Mouse (Mus musculus): ENCODE measurements around the gene Sipa1l3. TPM values are rescaled to one million over a fixed set of nuclear protein-coding genes. Genes with fewer than 3 reads are reported as not detected.
A peak's percentile ranks its signal among the peaks of the same experiment; 100 is the strongest.

The Sipa1l3 gene
- total and polyA plus RNA-seq, 2 experiments from 2014 or later, result 19.7 to 110 TPM

GRCm38 (mm10) chr7:29521365-29521764, 2.9 kb upstream of the Sipa1l3 start:
- H3K9me3 ChIP-seq (ENCODE audit: low read length), result no peaks in the 10 kb centered on the region
- ATAC-seq (no peak), DNase-seq (ENCODE audit: low spot score) (no peak)
- no peaks in the 10 kb centered on the region for H3K27me3 ChIP-seq (ENCODE audit: insufficient read depth, low read length)
- WGBS, result 68% methylated on average over 5 of the region's 5 CpGs
- H3K27ac ChIP-seq, result no peak overlapping the region
- no peak overlapping the region for H3K4me3 ChIP-seq (ENCODE audit: low read length)
- TF ChIP-seq CTCF (IDR thresholded peaks at IDR 0.05; ENCODE audit: low read depth), result 0 out of 2 replicates have a peak, but pooled peaks have one; percentile 10
- H3K4me1 ChIP-seq (ENCODE audit: insufficient read depth, low read length), result peaks cover 10% of the 10 kb centered on the region
- H3K9ac ChIP-seq (replicated peaks; ENCODE audit: low read length), result no peak overlapping the region
- no peaks in the 10 kb centered on the region for H3K36me3 ChIP-seq (ENCODE audit: insufficient read depth, low read length)
- no peak overlapping the region for H3K4me2 ChIP-seq (ENCODE audit: low read depth, low read length)

DNA sequence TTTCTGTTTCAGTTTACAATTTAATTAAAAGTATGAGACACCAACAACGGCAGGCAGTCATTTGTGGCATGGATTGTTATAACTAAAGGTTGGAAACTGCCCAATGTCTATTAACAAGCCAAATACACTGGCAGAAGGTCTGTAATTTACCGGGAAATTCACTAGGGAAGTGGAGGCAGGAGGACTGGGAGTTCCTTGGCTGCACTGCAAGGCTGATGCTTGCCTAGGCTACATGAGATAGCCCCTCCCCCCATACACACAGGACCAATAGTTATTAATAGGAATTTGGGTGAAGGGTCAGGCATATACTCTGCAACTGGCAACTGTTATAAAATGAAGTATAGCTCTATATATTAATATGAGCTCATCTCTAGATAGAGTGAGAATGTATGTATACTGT, 2.4 kb upstream of the Sipa1l3 start:
- H3K4me3 ChIP-seq (ENCODE audit: low read length), result no peak overlapping the region
- H3K4me1 ChIP-seq (ENCODE audit: insufficient read depth, low read length), result peaks cover 11% of the 10 kb centered on the region
- H3K4me2 ChIP-seq (ENCODE audit: low read depth, low read length), result no peak overlapping the region
- 35% methylated on average over 2 of the region's 2 CpGs for WGBS
- no peak overlapping the region for H3K27ac ChIP-seq
- DNase-seq (ENCODE audit: low spot score) (peak; percentile 26), ATAC-seq (no peak)
- TF ChIP-seq CTCF (IDR thresholded peaks at IDR 0.05; ENCODE audit: low read depth), result no peak
- H3K9ac ChIP-seq (replicated peaks; ENCODE audit: low read length), result no peak overlapping the region
- no peaks in the 10 kb centered on the region for H3K27me3 ChIP-seq (ENCODE audit: insufficient read depth, low read length)
- H3K9me3 ChIP-seq (ENCODE audit: low read length), result no peaks in the 10 kb centered on the region
- no peaks in the 10 kb centered on the region for H3K36me3 ChIP-seq (ENCODE audit: insufficient read depth, low read length)

DNA sequence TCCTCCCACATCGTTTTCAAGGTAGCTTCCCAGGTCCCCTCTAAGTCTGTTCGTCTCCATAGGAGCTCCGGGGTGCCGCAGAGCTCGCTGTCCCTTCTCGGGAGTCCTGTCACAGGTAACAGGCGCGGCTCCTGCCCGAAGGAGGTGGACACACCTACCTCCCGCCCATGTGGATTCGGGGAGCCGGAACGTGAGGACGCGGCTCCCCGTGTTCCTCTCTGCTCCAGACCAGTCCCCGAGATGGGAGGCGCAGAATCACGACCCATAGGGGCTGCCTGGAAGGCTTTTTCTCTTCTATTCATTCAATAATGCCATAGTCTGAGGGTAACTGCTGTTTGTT, 740 bp upstream of the Sipa1l3 start:
- DNase-seq (ENCODE audit: low spot score), result no peak
- no peak for TF ChIP-seq CTCF (IDR thresholded peaks at IDR 0.05; ENCODE audit: low read depth)

GRCm38 (mm10) chr7:29518054-29518420, 404 bp downstream of the Sipa1l3 start:
- Histone ChIP-seq H3K9ac (replicated peaks; ENCODE audit: low read length) (peak overlapping the region; percentile 81), H3K4me3 (ENCODE audit: low read length) (peak overlapping the region; percentile 96), H3K4me2 (ENCODE audit: low read depth, low read length) (peak overlapping the region; percentile 80), H3K4me1 (ENCODE audit: insufficient read depth, low read length) (peaks cover 11% of the 10 kb centered on the region), H3K27me3 (ENCODE audit: insufficient read depth, low read length) (no peaks in the 10 kb centered on the region), H3K27ac (peak overlapping the region; percentile 82), H3K36me3 (ENCODE audit: insufficient read depth, low read length) (no peaks in the 10 kb centered on the region), H3K9me3 (ENCODE audit: low read length) (no peaks in the 10 kb centered on the region)
- ATAC-seq (no peak), DNase-seq (ENCODE audit: low spot score) (peak; percentile 44)
- WGBS, result 0% methylated on average over 28 of the region's 28 CpGs
- no peak; the same call in 1 of the 2 replicates for TF ChIP-seq CTCF (IDR thresholded peaks at IDR 0.05; ENCODE audit: low read depth)

More for the DNA sequence above, 740 bp upstream of the Sipa1l3 start:
- Histone ChIP-seq H3K36me3 (ENCODE audit: insufficient read depth, low read length) (no peaks in the 10 kb centered on the region), H3K27ac (peak overlapping the region; percentile 82), H3K9ac (replicated peaks; ENCODE audit: low read length) (peak overlapping the region; percentile 81), H3K27me3 (ENCODE audit: insufficient read depth, low read length) (no peaks in the 10 kb centered on the region), H3K4me1 (ENCODE audit: insufficient read depth, low read length) (peaks cover 11% of the 10 kb centered on the region), H3K4me2 (ENCODE audit: low read depth, low read length) (peak overlapping the region; percentile 80), H3K4me3 (ENCODE audit: low read length) (peak overlapping the region; percentile 96), H3K9me3 (ENCODE audit: low read length) (no peaks in the 10 kb centered on the region)
- WGBS, result under 1% methylated on average over 19 of the region's 19 CpGs
- ATAC-seq, result no peak; the same call in none of the 2 replicates

DNA sequence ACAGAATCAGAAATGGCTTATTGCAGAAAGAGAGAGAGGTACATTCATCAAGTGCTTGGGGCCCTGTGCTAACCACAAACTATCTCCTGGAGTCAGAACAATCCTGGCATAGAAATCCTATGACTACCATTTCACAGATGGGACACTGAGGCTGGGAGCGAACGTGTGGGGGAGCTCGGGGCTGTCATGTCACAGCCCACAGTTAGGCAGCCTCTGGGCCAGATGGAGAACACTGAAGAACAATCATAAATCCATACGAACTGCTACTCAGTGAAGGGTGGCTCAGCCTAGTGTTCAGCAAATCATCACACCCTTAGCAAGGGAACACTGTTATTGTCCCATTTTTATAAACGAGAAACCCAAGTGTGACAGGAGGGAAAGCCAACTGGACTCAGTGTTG, 1.3 kb downstream of the Sipa1l3 start:
- peak overlapping the region; percentile 96 for H3K4me3 ChIP-seq (ENCODE audit: low read length)

GRCm38 (mm10) chr7:29515652-29516051, 2.8 kb downstream of the Sipa1l3 start:
- H3K9ac ChIP-seq (replicated peaks; ENCODE audit: low read length), result no peak overlapping the region
- H3K4me2 ChIP-seq (ENCODE audit: low read depth, low read length), result no peak overlapping the region
- H3K4me1 ChIP-seq (ENCODE audit: insufficient read depth, low read length), result peaks cover 21% of the 10 kb centered on the region
- no peaks in the 10 kb centered on the region for H3K9me3 ChIP-seq (ENCODE audit: low read length)
- WGBS, result 85% methylated on average over 3 of the region's 3 CpGs
- TF ChIP-seq CTCF (IDR thresholded peaks at IDR 0.05; ENCODE audit: low read depth), result no peak
- no peak overlapping the region for H3K27ac ChIP-seq
- no peaks in the 10 kb centered on the region for H3K36me3 ChIP-seq (ENCODE audit: insufficient read depth, low read length)
- H3K4me3 ChIP-seq (ENCODE audit: low read length), result no peak overlapping the region
- no peaks in the 10 kb centered on the region for H3K27me3 ChIP-seq (ENCODE audit: insufficient read depth, low read length)
- ATAC-seq (no peak), DNase-seq (ENCODE audit: low spot score) (no peak)

More for the DNA sequence above, 1.3 kb downstream of the Sipa1l3 start:
- TF ChIP-seq CTCF (IDR thresholded peaks at IDR 0.05; ENCODE audit: low read depth), result no peak
- H3K9ac ChIP-seq (replicated peaks; ENCODE audit: low read length), result peak overlapping the region; percentile 81
- H3K4me1 ChIP-seq (ENCODE audit: insufficient read depth, low read length), result peaks cover 11% of the 10 kb centered on the region
- H3K4me2 ChIP-seq (ENCODE audit: low read depth, low read length), result peak overlapping the region; percentile 80
- no peaks in the 10 kb centered on the region for H3K27me3 ChIP-seq (ENCODE audit: insufficient read depth, low read length)
- DNase-seq (ENCODE audit: low spot score) (no peak), ATAC-seq (no peak)
- no peaks in the 10 kb centered on the region for H3K36me3 ChIP-seq (ENCODE audit: insufficient read depth, low read length)
- H3K9me3 ChIP-seq (ENCODE audit: low read length), result no peaks in the 10 kb centered on the region
- 46% methylated on average over 5 of the region's 5 CpGs for WGBS
- no peak overlapping the region for H3K27ac ChIP-seq

- Histone ChIP-seq H3K4me1 (ENCODE audit: insufficient read depth, low read length) (peaks cover 21% of the 10 kb centered on the region), H3K9ac (replicated peaks; ENCODE audit: low read length) (no peak overlapping the region), H3K36me3 (ENCODE audit: insufficient read depth, low read length) (no peaks in the 10 kb centered on the region), H3K27ac (no peak overlapping the region), H3K27me3 (ENCODE audit: insufficient read depth, low read length) (no peaks in the 10 kb centered on the region), H3K9me3 (ENCODE audit: low read length) (no peaks in the 10 kb centered on the region), H3K4me3 (ENCODE audit: low read length) (no peak overlapping the region), H3K4me2 (ENCODE audit: low read depth, low read length) (no peak overlapping the region)
- DNase-seq (ENCODE audit: low spot score), result no peak
- 63% methylated on average over 4 of the region's 4 CpGs for WGBS
- ATAC-seq, result no peak
- no peak for TF ChIP-seq CTCF (IDR thresholded peaks at IDR 0.05; ENCODE audit: low read depth)
Observed at GRCm38 (mm10) chr7:29512729-29513128, 5.7 kb downstream of the Sipa1l3 start.

Measured in hindbrain, postnatal 0 days (tissue).